Mouse (Mus musculus) B cell, adult 2 months (primary cell): ENCODE results near the gene Kmt2e.

ENCODE experiments used
- DNase-seq, 2 experiments: peaks; one replicate each; pipeline ENCODE4 v3.0.0; 2022

Gene Kmt2e

GRCm38 (mm10) chr5:23411640-23412039 is 22.6 kb upstream of the Kmt2e start:
- no peak for DNase-seq

- no peak for DNase-seq
Observed at GRCm38 (mm10) chr5:23412247-23412948, 21.8 kb upstream of the Kmt2e start.

- no peak for DNase-seq
Observed at GRCm38 (mm10) chr5:23413058-23413457, 21.2 kb upstream of the Kmt2e start.

- no peak for DNase-seq
Observed at GRCm38 (mm10) chr5:23413575-23414470, 20.4 kb upstream of the Kmt2e start.

GRCm38 (mm10) chr5:23414490-23415126 is 19.6 kb upstream of the Kmt2e start:
- no peak for DNase-seq

- peak; percentile 66 to 67 for DNase-seq
Observed at GRCm38 (mm10) chr5:23415571-23416285, 18.5 kb upstream of the Kmt2e start.

GRCm38 (mm10) chr5:23416286-23416643 is 18.0 kb upstream of the Kmt2e start:
- DNase-seq: no peak

GRCm38 (mm10) chr5:23417716-23418115 is 16.5 kb upstream of the Kmt2e start:
- peak; percentile 28 to 31 for DNase-seq

GRCm38 (mm10) chr5:23418147-23418781 is 16.0 kb upstream of the Kmt2e start:
- peak; percentile 92 to 94 for DNase-seq

- DNase-seq: peak in 1 of 2 experiments; percentile 14
Observed at GRCm38 (mm10) chr5:23418797-23419595, 15.2 kb upstream of the Kmt2e start.

- DNase-seq: no peak
Observed at GRCm38 (mm10) chr5:23419616-23420170, 14.5 kb upstream of the Kmt2e start.

GRCm38 (mm10) chr5:23420410-23420809 is 13.8 kb upstream of the Kmt2e start:
- DNase-seq: no peak

GRCm38 (mm10) chr5:23421440-23421839 is 12.8 kb upstream of the Kmt2e start:
- no peak for DNase-seq

- no peak for DNase-seq
Observed at GRCm38 (mm10) chr5:23423036-23423435, 11.2 kb upstream of the Kmt2e start.

- no peak for DNase-seq
Observed at GRCm38 (mm10) chr5:23427501-23427900, 6.7 kb upstream of the Kmt2e start.

- no peak for DNase-seq
Observed at GRCm38 (mm10) chr5:23431070-23431864, 3.0 kb upstream of the Kmt2e start.

GRCm38 (mm10) chr5:23431948-23432707 is 2.1 kb upstream of the Kmt2e start:
- peak; percentile 11 to 24 for DNase-seq

GRCm38 (mm10) chr5:23432708-23433645 is 1.3 kb upstream of the Kmt2e start:
- peak; percentile 97 to 98 for DNase-seq
